Mouse (Mus musculus) intestine, postnatal 0 days (tissue): ENCODE measurements around the gene E430018J23Rik. TPM values are rescaled to one million over a fixed set of nuclear protein-coding genes. Genes with fewer than 3 reads are reported as not detected.

ENCODE experiments used
- ATAC-seq: fragments of 200-750 bp; cut with Nextera tagmentation; 2 replicates; pipeline ENCODE4 v1.8.0; 2017; ENCODE audit warnings: mild to moderate bottlenecking, moderate TSS enrichment, moderate library complexity
- H3K27ac ChIP-seq: fragments of 300-500 bp; sonication (generic); 2 replicates; pipeline ENCODE4 v1.5.1; 2014; ENCODE audit warnings: mild to moderate bottlenecking, low read depth, low read length, moderate library complexity
- H3K27me3 ChIP-seq: fragments of 300-500 bp; sonication (generic); replicated peaks from 2 replicates; pipeline ENCODE4 v1.6.1; 2014; ENCODE audit warnings: low read length, mixed read lengths; ENCODE audit not compliant: control insufficient read depth, insufficient read depth
- H3K36me3 ChIP-seq: fragments of 300-500 bp; sonication (generic); 2 replicates; pipeline ENCODE4 v1.6.1; 2014; ENCODE audit warnings: mild to moderate bottlenecking, moderate library complexity; ENCODE audit not compliant: control insufficient read depth, insufficient read depth
- H3K4me1 ChIP-seq: fragments of 300-500 bp; sonication (generic); replicated peaks from 2 replicates; pipeline ENCODE4 v1.6.1; 2014; ENCODE audit warnings: antibody characterized with exemption, low read length, mixed read lengths; ENCODE audit not compliant: control insufficient read depth, insufficient read depth
- H3K4me2 ChIP-seq: fragments of 300-500 bp; sonication (generic); replicated peaks from 2 replicates; pipeline ENCODE4 v1.6.1; 2014; ENCODE audit warnings: low read depth, mild to moderate bottlenecking, moderate library complexity
- H3K4me3 ChIP-seq: fragments of 300-500 bp; sonication (generic); 2 replicates; pipeline ENCODE4 v1.5.1; 2014; ENCODE audit warnings: low read depth, low read length
- H3K9ac ChIP-seq: fragments of 300-500 bp; sonication (generic); 2 replicates; pipeline ENCODE4 v1.6.1; 2014; ENCODE audit warnings: mild to moderate bottlenecking, low read depth, low read length
- H3K9me3 ChIP-seq: fragments of 300-500 bp; sonication (generic); 2 replicates; pipeline ENCODE4 v1.6.1; 2016; ENCODE audit warnings: mixed run types; ENCODE audit not compliant: control insufficient read depth
- CTCF ChIP-seq: sonication (generic); IDR thresholded peaks from 2 replicates; pipeline ENCODE4 v1.5.1; 2016; ENCODE audit warnings: low read depth, mild to moderate bottlenecking, control low read depth, antibody characterized with exemption, moderate library complexity
- WGBS: fragments of 180-500 bp; shearing (Covaris S2); extraction: QIAGEN DNeasy Blood & Tissue Kit; methylation state at CpG from one replicate; pipeline ENCODE4 v1.1.7; 2014; 5-methylcytosine and 5-hydroxymethylcytosine counted together
- polyA plus RNA-seq: library from polyadenylated mRNA; unstranded; fragments of >200 nt; fragmentation: Nextera tagmentation; extraction: Ambion mirVana; gene quantifications from 2 replicates; pipeline ENCODE4 v1.2.1, GENCODE M21; 2015

Gene E430018J23Rik
- polyA plus RNA-seq, 1 experiment from 2014 or later = 6.8 TPM

DNA sequence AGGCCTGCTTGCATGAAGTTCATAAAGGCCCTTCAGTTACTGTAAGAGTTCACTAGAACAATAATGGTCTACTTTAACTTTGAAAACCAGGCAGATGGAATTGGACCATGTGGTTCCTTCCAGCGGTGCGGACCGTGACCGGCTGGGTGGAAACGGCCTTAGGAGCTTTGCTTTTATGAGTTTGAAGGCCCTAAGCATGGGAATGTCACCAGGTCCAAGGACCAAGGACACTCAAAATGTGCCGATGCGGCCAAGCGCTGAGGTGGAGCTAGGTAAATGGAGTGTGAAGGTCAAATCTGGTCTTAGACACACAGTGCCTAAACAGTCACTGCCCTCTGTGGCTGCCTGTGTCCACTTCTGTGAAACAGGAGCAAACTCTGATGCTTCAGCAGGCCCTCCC, 52.1 kb downstream of the E430018J23Rik start:
- WGBS = 75% methylated on average over 8 of the region's 8 CpGs
- Histone ChIP-seq H3K27ac (no peak overlapping the region), H3K9me3 (no peaks in the 10 kb centered on the region), H3K9ac (no peak overlapping the region), H3K36me3 (peaks cover 8% of the 10 kb centered on the region; the same call in 1 of the 2 replicates), H3K27me3 (no peaks in the 10 kb centered on the region), H3K4me3 (no peak overlapping the region), H3K4me1 (no peaks in the 10 kb centered on the region; the same call in 1 of the 2 replicates), H3K4me2 (no peak overlapping the region)
- TF ChIP-seq CTCF = no peak
- no peak for ATAC-seq

Other genes starting within 250 kb of the E430018J23Rik start
- gene Cd2bp2, start 197.6 kb downstream of the E430018J23Rik start, polyA plus RNA-seq = 29.2 and 30.2 TPM in 2 replicates
- 15.0 and 17.1 TPM in 2 replicates for gene Tbc1d10b, start 185.2 kb downstream of the E430018J23Rik start, polyA plus RNA-seq
- gene Mylpf, start 184.7 kb downstream of the E430018J23Rik start, polyA plus RNA-seq = 10.7 and 12.3 TPM in 2 replicates
- gene Zfp553, start 160.6 kb downstream of the E430018J23Rik start, polyA plus RNA-seq = 7.4 and 7.6 TPM in 2 replicates
- 6.3 and 6.6 TPM in 2 replicates for gene Sept1, start 160.5 kb downstream of the E430018J23Rik start, polyA plus RNA-seq
- gene Zfp771, start 149.4 kb downstream of the E430018J23Rik start, polyA plus RNA-seq = 17.6 and 19.8 TPM in 2 replicates
- gene Dctpp1, start 132.9 kb downstream of the E430018J23Rik start, polyA plus RNA-seq = 75.2 and 80.9 TPM in 2 replicates
- gene Sephs2, start 119.6 kb downstream of the E430018J23Rik start, polyA plus RNA-seq = 335 and 364 TPM in 2 replicates
- gene Itgal, start 97.4 kb downstream of the E430018J23Rik start, polyA plus RNA-seq = 0.69 and 0.87 TPM in 2 replicates
- gene Zfp768, start 48.0 kb downstream of the E430018J23Rik start, polyA plus RNA-seq = 16.3 and 18.0 TPM in 2 replicates
- 7.3 and 9.0 TPM in 2 replicates for gene Zfp747, start 17.6 kb downstream of the E430018J23Rik start, polyA plus RNA-seq
- 4.7 and 5.8 TPM in 2 replicates for gene 9130019O22Rik, start 6.5 kb downstream of the E430018J23Rik start, polyA plus RNA-seq
- 4.8 and 5.2 TPM in 2 replicates for gene Zfp764, start 13.2 kb upstream of the E430018J23Rik start, polyA plus RNA-seq
- gene Zfp688, start 28.4 kb upstream of the E430018J23Rik start, polyA plus RNA-seq = 18.6 and 22.0 TPM in 2 replicates
- gene Zfp689, start 55.5 kb upstream of the E430018J23Rik start, polyA plus RNA-seq = 2.2 and 2.6 TPM in 2 replicates
- 31.5 and 33.9 TPM in 2 replicates for gene Prr14, start 66.0 kb upstream of the E430018J23Rik start, polyA plus RNA-seq
- gene Fbrs, start 85.6 kb upstream of the E430018J23Rik start, polyA plus RNA-seq = 8.1 and 9.4 TPM in 2 replicates
- gene Srcap, start 118.4 kb upstream of the E430018J23Rik start, polyA plus RNA-seq = 12.3 and 12.5 TPM in 2 replicates
- 5.0 and 6.6 TPM in 2 replicates for gene Gm42715, start 126.0 kb upstream of the E430018J23Rik start, polyA plus RNA-seq
- 1.9 and 3.8 TPM in 2 replicates for gene Tmem265, start 167.8 kb upstream of the E430018J23Rik start, polyA plus RNA-seq
- 25.1 and 25.7 TPM in 2 replicates for gene Phkg2, start 179.7 kb upstream of the E430018J23Rik start, polyA plus RNA-seq
- gene Ccdc189, start 195.0 kb upstream of the E430018J23Rik start, polyA plus RNA-seq = 3.0 and 3.1 TPM in 2 replicates
- gene Rnf40, start 195.1 kb upstream of the E430018J23Rik start, polyA plus RNA-seq = 16.7 and 20.6 TPM in 2 replicates
- 3.0 and 3.8 TPM in 2 replicates for gene Zfp629, start 222.2 kb upstream of the E430018J23Rik start, polyA plus RNA-seq